Mouse (Mus musculus) kidney, postnatal 4 days (tissue): ENCODE data around the gene Cep170b.
A peak's percentile ranks its signal among the peaks of the same experiment; 100 is the strongest.

ENCODE experiments used
- DNase-seq, 2 experiments: peaks; one replicate each; pipeline ENCODE4 v3.0.0; 2021; ENCODE audit warnings: mixed read lengths in 2 of 2

Gene Cep170b

GRCm38 (mm10) chr12:112764991-112765390 lies 44.7 kb downstream of the Cep170b start:
- DNase-seq: no peak

GRCm38 (mm10) chr12:112766586-112766985 lies 46.3 kb downstream of the Cep170b start:
- no peak for DNase-seq

DNA sequence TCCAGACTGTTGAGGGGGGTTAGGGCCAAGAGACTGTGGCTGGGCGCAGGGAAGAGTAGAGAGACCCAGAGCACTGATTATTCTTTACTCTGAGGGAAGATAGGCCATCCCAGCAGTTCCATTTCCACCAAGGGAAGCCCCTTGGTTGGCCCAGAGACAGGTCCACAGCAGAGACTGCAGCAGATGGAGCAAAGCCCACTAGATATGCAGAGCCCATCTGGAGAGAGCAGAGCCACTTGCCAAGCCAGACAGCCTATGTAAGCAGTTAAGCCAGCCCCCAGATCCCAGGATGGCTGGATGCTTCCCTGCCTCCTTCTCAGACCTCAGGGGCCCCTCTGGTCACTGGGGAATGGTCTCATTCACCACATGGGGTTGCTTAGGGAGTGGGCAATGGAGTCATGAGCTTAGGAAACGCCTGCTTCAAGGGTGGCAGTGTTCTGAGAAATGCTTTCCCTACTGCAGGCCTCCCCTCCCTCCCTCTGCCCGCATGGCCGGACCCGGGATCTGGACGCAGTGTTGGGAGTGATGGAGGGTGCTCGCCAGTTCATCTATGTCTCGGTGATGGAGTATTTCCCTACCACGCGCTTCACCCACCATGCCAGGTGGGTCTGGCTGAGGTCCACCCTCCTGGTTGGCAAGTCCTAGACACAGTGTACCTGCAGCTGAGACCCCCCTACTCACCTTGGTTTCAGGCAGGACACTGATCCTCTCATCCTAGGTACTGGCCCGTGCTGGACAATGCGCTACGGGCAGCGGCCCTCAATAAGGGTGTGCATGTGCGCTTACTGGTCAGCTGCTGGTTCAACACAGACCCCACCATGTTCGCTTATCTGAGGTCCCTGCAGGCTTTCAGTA lies 47.0 kb downstream of the Cep170b start:
- no peak for DNase-seq

DNA sequence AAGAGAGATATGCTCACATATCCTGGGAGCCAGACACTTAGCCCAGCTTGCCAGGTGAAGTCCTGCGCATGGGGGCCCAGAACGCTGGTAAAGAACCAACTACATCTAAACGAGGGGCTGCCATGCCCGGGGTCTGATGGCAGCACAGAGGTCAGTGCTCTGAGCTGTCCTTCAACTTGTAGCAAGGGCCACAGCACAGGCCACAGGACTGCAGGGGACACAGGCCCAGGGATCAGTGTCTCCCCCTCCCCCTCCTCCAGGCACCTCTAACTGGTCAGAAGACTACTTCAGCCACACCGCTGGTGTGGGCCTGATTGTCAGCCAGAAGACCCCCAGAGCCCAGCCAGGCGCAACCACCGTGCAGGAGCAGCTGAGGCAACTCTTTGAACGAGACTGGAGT lies 47.9 kb downstream of the Cep170b start:
- DNase-seq: no peak

- DNase-seq: peak in 1 of 2 experiments; percentile 31
Observed at GRCm38 (mm10) chr12:112769031-112769430, 48.8 kb downstream of the Cep170b start.

- no peak for DNase-seq
Observed at GRCm38 (mm10) chr12:112769751-112770150, 49.5 kb downstream of the Cep170b start.

- DNase-seq: no peak
Observed at GRCm38 (mm10) chr12:112770396-112770795, 50.1 kb downstream of the Cep170b start.

- no peak for DNase-seq
Observed at GRCm38 (mm10) chr12:112772306-112772705, 52.1 kb downstream of the Cep170b start.

DNA sequence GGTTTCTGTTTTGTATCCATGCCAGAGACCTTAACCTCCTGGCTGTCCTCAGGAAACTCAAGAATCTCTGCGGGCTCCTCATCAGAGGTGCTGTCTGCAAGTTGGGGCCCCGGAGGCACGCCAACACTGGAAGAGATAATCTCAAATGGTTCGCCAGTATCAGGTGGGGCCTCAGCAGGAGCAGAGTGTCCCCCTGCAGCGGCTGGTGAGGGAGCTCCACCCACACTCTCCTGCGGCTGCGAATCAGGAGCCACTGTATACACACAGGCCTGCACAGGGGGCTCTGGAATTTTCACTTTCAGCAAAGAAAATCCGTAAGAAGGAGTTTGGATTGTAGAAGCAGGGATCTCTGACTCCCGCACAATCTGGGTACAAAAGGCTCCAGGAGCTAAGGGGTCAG lies 53.1 kb downstream of the Cep170b start:
- no peak for DNase-seq

GRCm38 (mm10) chr12:112774026-112774425 lies 53.8 kb downstream of the Cep170b start:
- no peak for DNase-seq

- DNase-seq: no peak
Observed at GRCm38 (mm10) chr12:112774481-112774880, 54.2 kb downstream of the Cep170b start.

- no peak for DNase-seq
Observed at GRCm38 (mm10) chr12:112791026-112791425, 70.8 kb downstream of the Cep170b start.

DNA sequence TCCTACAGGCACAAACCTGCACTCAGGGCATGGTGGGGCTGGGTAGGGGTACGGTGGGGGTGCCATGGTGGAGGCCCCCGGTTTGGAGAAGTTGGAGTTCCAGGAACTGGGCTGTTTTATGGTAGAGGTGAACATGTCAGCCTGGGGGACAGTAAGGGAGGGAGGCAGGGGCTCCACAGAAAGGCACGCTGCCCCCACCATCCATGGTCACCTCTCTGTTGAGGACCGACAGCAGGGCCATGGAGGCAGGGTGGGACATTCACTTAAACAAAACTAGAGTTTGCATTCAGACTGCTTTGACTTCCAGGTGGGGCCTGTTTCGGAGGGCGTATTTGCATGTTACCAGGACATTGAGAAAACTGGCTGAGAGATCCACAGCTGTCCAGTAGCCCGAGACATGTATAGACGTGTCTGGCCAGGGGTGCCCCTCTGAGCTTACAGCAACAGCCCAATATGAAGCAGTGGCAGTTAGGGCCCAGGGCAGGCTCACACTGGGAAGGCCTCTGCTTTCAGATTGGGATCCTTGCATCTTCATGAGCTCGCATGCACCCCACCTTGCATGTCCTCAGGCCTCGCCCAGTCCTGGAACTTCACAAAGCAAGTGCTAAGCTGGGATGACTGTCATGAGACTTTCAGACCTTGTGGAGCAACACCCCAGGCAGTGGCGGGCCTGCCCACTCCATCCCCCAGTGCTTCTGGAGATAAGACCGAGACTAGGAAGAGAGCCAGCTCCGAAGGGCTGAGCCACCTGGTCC lies 73.5 kb downstream of the Cep170b start:
- peak in 1 of 2 experiments; percentile 50 for DNase-seq

- no peak for DNase-seq
Observed at GRCm38 (mm10) chr12:112794356-112794816, 74.1 kb downstream of the Cep170b start.

GRCm38 (mm10) chr12:112794998-112795397 lies 74.7 kb downstream of the Cep170b start:
- DNase-seq: no peak

DNA sequence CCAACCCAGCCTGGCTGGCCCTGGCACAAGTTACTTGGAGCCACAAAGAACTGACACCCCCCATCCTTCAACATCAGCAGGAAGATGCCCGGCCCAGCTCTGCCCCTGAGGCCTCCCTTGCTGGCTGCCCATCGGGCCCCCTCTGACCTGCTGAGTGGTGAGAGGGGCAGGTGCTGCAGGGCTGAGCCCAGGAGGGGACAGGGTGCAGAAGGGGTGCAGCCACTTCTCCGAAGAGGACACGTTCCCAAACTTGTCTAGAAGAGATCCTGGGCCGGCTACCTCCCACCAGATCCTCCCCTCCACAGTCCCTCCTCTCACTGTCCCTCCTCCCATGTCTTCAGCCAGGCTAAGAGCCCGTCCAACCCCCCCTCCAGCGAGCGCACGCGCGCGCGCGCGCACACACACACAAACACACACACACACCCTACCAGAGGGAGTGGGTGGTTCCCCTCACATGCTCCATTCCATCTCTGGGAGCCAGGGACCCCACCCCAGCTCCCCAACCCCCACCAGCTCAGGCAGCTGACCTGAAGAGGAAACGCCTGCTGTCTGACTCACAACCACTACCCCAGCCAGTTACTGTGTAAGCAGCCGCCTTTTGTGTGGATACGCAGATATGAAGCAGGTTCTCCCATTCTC lies 75.3 kb downstream of the Cep170b start:
- DNase-seq: peak in 1 of 2 experiments; percentile 34
